Mouse (Mus musculus) naive thymus-derived CD4-positive, alpha-beta T cell, adult 2 months (primary cell): ENCODE data around the gene Ak5.

ENCODE experiments used
- DNase-seq: peaks from one replicate; pipeline ENCODE4 v3.0.0-alpha.2; 2011; ENCODE audit warnings: low read depth

The Ak5 gene

DNA sequence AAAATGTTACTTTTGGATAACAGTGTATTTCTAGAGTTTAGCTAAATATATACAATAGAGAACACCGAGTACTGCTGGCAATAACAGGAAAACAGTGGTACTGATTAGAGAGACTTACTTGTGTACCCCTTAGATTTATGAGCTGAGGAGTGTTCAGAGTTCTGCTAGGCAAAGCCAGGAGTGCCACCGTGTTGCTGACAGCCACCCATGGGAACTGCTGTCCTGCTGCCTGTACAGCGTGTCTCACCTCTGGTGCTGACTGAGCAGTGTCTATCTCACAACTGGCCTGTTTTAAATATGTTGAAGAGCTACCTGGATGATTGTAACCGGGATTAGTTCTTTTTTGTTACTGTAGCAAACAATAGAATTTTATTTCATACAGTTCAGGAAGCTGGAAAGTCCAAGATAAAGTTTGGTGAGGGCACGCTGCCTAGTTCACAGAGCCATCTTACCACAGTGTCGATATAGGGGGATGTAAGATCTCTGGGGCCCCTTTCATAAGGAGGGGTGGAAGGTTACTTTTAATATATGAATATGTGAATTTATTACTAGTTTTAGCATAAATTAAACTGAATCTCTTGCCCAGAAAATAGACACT is 103.5 kb downstream of the Ak5 start:
- DNase-seq, result no peak

DNA sequence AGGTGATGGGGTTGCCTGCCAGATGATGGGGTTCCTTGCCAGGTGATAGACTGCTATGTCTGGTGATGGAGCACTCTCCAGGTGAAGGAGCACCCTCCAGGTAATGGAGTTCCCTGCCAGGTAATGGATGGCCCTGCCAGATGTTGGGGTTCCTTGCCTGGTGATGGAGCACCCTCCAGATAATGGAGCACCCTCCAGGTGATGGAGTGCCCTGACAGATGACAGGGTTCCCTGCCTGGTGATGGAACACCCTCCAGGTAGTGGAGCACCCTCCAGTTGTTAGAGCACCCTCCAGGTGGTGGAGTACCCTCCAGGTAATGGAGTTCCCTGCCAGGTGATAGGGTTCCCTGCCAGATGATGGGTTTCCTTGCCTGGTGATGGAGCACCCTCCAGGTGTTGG is 104.3 kb downstream of the Ak5 start:
- DNase-seq, result no peak

DNA sequence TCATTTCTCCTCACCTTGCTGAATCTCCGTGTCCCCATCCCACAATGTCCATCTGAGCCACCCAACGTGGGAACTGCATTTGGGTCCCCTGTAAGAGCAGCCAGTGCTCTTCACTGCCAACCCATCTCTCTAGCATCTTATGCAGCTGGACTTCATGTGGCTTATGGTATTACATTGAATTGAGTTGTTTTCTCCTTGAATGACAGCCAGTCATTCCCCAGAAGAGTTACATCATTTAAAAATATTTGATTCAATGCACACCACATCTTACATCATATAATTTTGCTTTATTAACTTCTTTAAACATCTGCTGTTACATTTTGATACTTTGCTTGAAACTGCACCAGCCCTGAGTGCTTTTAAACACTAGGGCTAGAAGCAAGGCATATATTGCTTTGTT is 106.5 kb downstream of the Ak5 start:
- no peak for DNase-seq

DNA sequence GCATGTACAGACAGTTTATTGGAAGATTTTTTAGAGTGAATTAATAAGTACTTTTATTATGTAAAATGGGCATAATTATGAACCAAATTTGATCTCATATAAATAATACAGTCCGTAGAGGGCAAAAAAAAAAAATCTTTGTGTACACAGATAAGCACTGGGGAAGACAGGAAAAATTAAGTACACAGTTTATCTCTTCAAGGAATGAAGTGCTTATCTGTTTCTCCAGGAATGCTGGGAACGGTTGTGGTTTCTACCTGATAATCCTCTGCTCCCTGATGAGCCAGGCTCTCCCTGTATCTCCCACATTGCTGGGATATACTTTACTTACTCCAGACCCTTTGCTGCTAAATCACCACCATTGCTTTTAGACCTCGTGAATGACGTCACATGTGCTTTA is 108.9 kb downstream of the Ak5 start:
- DNase-seq, result no peak

DNA sequence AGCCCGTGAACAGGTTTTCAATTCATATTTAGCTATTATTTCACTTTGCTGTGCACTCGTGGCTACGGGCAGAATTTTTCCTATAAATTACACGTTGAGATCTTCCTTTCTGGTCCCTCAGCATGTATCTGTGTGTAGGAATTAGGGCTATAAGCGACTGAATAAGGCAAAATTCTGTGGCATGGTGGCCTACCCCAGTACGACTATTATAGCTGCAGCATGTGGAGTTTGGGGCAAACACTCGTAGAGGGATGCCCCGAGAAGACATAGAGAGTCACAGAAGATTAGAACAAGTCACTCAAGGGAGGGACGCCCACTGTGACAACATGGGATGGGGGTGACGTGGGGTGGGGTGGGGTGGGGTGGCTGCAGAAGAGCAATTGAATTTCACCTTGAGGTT is 110.1 kb downstream of the Ak5 start:
- DNase-seq, result no peak

DNA sequence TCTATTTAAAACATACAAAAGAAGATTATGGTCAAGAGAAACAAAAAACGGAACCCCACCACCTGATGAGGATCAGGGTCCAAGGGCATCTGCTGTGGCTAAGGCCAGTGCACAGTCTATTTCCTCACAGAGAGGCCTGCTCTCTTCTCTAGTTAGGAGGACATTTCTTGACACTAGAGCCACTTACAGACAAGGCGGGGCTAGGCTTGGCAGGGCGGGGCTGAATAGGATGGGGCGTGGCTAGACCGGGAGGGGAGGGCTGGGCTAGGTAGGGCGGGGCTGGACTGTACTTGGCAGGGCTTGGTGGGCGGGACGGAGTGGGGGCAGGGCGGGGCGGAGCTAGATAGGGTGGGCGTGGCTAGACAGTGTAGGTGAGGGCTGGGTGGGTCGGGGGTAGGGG is 110.5 kb downstream of the Ak5 start:
- no peak for DNase-seq

DNA sequence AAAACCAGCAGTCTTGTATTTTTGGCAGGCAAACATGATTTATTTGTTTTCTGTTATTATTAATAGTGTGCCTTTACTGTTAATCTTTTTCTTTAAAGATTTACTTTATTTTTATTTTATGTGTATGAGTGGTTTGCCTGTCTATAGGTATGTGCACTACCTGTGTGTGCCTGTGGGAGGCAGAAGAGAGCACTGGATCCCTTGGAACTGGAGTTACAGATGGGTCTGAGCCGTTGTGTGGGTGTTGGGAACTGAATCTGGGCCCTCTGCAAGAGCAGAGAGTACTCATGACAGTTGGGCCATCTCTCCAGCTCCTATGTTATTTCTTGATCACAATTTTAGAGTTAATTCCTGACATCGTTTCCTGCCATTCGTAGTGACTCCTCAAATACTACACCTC is 111.2 kb downstream of the Ak5 start:
- no peak for DNase-seq

DNA sequence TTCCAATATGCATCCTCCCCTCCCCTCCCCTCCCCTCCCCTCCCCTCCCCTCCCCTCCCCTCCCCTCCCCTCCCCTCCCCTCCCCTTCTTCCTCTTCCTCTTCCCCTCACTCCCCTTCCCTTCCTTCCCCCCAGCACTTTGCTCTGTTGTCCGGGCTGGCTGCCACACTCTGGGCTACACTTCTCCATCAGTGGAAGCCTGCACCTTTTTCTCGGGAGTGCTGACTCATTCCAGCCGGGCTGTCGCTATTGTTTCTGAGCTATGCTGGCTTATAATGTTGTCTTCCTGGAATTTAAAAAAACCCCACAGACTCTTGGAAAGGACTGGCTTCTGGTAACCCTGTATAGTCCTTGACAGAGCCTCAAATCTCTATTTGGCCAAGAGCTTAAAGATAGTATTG is 111.7 kb downstream of the Ak5 start:
- no peak for DNase-seq

DNA sequence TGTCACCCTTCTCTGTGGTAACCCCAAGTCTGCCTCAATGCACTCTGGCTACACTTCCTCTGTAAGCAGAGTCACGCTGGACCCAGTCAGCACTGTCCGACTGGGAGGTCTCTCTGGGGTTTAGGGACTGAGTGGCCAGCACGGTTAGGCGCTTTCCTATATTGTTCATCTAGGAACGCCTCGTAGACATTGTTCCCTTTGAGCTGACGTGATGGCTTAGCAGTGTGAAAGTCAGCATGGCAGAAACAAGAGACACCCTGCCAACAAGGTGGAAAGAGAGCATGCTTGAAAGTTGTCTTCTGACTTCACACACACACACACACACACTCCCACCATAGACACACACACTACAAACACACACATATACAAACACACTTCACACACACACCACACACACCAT is 112.9 kb downstream of the Ak5 start:
- DNase-seq, result no peak

DNA sequence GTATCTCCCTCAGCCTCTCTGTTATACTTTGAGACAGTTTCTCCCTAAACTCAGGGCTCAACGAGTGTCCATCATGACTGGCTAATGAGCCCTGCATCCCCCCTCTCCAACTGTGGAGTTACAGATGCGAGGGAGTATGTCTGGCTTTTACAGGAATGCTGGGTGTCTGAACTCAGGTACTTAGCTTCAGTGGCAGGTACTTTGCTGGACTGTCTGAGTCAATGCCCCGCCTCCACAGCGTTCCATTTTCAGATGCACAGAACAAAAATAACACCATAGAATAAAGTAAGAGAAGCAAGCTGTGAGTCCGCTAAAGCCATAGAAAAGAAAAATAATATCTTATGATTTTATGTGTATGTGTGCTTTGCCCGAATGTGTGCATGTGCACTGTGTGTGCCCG is 113.8 kb downstream of the Ak5 start:
- no peak for DNase-seq

DNA sequence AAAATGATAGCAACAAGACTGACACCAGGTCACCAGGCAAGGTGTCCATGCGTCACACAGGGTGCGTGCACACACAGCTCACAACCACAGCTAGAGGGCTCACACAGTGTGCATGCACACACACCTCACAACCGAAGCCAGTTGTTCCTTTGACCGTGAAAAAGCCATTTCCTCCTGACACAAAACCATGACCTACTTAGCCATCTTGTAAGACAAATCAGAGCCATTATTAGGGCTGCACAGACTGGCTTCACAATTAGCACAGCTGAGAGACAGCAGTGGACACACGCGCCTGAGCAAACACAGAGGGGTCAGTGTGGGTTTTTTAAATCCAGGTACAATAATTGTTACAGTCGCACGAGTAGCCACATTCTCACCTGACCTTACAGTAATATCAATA is 115.5 kb downstream of the Ak5 start:
- DNase-seq, result no peak

DNA sequence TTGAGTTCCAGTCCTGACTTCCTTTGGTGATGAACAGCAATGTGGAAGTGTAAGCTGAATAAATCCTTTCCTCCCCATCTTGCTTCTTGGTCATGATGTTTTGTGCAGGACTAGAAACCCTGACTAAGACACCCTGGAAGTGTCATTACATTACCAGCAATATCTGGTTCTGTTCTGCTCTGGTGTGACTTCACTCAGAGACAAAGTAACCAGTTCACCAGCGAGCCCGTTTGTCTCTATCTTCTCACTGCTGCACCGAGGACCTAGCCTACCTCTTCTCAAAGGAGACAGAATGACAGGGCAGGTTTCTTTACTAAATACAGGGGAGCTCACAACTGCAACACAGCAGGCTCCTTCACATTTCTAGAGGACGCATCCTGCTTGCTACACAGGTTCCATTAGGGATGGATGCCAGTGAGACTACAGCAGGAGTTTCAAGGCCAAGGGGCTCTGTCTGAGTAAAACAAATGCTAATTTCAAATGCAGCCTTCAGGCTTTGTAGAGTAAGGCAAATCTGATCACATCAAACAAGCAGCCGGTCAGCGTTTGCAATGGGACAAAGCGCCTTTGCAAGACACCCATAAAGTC is 117.5 kb downstream of the Ak5 start:
- no peak for DNase-seq

DNA sequence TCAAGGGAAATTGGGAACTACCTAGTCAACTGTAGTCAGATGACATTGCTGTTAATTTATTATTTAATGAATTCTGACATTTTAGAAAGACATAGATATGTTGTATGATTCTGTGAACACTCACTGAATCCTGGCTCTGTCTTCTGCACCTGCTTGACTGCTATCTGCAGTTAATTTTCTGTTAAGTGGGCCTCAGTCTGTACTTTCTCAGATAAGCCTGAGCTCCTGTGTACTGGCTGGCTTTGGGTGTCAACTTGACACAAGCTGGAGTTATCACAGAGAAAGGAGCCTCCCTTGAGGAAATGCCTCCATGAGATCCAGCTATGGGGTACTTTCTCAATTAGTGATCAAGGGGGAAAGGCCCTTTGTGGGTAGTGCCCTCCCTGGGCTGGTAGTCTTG is 118.1 kb downstream of the Ak5 start:
- DNase-seq, result no peak

DNA sequence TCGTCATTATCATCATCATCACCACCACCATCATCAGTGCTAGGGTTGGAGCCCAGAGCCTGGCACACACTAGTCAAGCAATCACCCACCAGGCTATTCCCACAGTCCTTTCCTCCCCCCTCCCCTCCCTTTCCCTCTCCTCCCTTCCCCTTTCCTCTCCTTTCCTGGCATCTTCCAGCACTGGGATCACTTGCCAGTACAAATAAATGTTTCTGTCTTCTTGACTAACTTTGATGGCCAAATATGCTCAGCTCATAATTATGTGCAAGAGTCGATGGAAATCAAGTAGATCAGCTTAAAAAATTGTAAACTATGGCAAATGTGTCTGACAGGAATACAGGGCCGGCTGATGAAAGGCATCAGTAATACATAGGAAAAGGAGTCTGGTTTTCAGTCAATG is 123.2 kb downstream of the Ak5 start:
- no peak for DNase-seq

DNA sequence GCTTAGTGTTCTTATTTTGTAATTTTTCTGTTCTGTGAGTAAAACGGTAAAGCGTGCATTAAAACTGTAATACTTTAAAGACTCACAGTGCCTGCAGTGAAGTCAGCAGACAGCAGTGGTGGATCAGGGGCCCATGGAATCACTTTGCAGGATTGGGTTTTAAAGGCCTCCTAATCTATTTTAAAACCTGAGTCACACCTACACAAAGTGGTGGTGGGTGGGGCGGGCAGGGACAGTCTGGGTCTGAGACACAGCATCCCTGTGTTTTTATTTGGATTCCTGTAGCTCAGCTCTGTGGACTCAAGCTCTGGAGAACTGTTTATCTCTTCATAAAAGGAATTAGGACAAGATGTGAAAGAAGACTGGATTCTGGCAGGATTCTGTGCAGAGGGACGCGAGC is 125.9 kb downstream of the Ak5 start:
- DNase-seq, result no peak

DNA sequence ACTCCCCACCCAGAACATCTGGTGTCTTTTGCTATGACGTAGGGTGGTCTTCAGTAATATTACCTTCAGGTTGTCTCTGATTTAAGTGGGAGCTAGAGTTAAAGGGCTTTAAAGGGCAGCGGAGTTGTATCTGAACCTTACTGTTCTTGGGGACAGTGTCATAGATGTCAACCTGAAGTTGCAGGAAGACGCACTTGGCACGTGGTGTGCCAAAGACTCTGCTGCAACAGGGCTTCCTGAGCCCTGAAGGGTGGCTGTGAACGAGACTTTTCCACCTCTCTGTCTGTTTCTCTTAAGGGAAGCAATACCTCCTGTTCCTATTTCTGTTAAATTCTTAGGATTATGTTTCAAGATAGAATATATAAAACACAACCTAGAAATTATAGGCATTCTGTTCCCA is 137.8 kb downstream of the Ak5 start:
- DNase-seq, result no peak

DNA sequence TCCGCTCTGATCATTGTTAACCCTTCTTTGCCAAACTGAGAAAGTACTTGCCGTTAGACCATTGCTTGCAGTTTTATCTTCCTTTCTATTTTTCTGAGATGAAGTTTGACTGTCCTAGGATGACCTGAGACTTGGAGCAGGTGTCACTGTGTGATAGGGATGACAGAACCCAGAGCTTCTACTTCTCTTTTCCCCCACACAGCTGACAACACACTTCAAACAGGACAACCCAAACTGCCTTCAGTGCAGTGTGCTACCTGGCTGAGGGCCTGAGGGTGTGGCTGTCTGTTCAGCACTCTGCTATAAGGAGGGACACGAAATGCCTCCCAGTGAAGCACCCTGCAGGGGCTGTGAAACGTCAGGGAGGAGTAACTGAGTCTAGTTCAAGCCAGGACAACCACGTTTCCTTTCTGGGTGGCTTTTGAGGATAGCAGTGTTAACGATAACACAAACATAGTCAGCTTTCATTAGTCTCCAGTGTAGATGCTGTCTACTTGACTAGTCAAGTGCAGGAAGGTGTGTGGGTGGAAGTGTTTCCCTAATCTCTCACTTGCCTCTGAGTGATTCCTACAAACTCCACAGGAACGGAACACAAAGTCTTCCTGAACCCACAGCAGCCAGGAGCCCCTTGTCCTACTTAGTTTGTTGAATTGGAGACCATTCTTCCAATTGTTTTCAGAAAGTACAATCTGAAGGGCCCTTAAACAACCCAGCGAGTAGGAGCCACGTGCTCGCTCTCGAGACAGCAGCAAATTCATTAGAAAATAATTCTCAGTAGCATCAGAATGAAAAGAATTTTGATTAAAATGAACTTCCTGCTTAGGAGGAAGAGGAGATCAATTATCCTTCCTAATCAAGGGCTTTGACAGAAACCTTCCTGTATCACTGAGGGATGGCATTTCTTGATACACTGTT is 138.8 kb downstream of the Ak5 start:
- no peak for DNase-seq

DNA sequence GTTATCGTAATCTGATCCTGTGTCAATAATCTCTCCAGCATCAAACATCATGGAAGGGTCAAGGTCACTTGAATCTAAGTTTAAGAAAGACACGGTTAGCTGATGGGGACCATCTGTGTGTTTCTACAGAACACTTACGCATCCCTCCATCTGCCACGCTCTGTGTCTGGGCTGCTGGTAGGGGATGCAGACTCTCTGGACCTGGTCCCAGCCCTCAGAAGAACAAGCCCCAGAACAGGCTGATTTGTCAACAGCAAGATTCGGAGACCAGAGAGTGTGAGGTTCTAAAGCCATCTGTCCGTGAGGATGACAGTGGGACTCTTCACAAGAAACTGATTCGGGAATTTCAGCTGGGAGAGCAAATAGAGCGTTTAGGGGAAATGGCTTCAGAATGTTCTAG is 141.4 kb downstream of the Ak5 start:
- no peak for DNase-seq

DNA sequence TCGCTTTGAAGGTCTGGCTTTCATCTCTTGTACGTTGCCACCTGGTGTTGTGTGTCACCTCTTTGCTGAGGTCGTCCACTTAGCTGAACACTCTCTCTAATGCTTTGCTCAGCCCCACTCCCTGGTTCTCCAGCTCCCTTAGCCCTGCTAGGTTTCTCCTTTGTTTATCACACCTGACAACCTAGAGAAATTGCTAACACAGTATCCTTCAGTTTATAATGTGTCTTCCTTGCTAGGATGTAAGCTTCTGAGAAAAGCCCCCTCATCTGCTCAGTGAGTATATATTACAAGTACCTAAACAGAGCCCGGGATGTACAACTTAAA is 144.9 kb downstream of the Ak5 start:
- DNase-seq, result no peak

DNA sequence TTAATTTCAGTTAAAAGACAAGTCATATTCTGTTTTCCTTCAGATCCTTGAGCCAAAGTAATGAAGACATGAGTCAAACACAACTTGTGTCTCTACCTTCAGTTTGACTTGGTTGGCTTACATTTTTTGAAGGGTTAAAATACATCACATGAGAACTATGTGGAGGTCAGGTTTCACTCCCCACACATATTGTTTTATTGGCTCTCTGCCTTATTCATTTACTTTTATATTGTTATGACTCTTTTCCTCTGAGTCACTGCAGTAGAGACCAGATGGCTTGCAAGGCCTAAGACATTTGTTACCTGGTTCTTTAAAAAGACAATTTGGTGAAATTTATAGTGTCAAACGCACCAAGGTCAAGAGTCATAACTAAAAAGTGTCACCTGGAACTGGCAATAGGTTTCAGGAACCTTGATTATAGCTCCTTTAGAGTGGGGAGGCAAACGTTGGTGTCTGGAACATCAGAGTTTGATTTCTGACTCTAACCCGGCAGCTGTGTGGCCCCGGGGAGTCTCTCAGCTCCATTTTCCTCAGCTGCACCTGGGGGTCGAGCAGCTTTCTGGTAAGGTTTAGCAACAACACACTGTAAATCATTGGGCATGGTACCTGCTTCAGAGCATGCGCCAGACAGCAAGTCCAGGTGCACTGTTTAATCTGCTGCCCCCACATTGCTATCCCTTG is 145.4 kb downstream of the Ak5 start:
- DNase-seq, result no peak

DNA sequence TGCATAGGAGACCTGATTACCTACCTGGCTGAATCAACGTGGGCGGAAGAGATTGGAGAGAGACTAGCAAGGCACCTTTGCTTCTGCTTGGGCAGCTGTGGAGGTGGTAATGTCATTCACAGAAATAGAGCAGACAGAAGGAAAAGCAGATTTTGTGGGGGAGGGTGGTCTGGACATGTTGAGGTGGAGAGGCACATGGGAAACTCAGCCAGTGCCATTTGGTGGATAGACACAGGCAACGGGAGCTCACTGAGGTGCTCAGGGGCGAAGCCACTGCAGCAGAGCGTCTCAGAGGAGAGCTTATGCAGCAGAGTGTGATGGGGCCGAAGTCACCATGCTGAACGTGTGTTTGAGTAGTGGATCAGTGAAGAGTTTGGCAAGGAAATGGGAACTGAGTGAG is 147.1 kb downstream of the Ak5 start:
- no peak for DNase-seq

DNA sequence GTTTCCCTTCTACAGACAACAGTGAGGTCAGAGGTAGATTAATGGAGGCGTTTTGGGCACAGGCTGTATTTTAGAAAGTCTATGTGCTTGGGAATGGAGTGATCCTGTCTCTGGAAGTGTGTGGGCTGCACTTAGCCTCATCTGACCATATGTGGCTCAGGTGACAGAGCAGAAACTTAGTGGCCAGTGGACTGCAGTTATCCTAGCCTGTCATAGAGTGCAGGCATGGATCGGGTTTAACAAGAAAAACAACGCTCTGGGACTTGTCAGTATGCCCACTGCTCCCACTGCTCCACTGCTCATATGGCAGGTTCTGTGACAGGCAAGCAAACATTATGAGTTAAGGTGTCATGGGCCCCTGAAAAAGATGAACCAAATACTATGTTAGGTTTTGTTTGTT is 148.1 kb downstream of the Ak5 start:
- no peak for DNase-seq

DNA sequence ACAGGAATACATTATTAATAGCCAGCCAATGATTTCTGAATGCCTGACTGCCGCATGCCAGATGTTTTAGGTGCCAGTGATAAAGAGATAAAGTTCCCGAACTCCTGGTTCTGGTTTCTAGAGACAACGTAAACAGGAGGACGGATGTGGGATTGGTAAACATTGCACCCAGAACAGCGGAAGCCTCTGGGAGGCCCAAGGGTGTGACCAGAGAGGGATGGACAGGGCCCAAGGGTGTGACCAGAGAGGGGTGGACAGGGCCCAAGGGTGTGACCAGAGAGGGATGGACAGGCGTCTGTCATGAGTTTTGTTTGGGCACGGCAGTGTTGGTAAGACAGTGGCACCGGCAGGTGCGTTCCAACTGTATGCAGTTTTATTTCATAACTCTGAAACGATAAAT is 148.6 kb downstream of the Ak5 start:
- no peak for DNase-seq
